Mouse (Mus musculus) midbrain, postnatal 0 days (tissue): ENCODE measurements around the gene Phlpp1. TPM values are rescaled to one million over a fixed set of nuclear protein-coding genes. Genes with fewer than 3 reads are reported as not detected.

Source experiments
- ATAC-seq: fragments of 200-750 bp; cut with Nextera tagmentation; 2 replicates; pipeline ENCODE4 v1.8.0; 2017; ENCODE audit warnings: moderate number of reproducible peaks, mild to moderate bottlenecking, moderate TSS enrichment, moderate library complexity; ENCODE audit not compliant: low FRiP score
- DNase-seq: peaks from one replicate; pipeline ENCODE4 v3.0.0-alpha.2; 2015; ENCODE audit warnings: low spot score
- H3K27ac ChIP-seq: fragments of 300-500 bp; sonication (generic); 2 replicates; pipeline ENCODE4 v1.5.1; 2014; ENCODE audit warnings: low read depth, mild to moderate bottlenecking, low read length, mixed read lengths
- H3K27me3 ChIP-seq: fragments of 300-500 bp; sonication (generic); 2 replicates; pipeline ENCODE4 v1.6.1; 2014; ENCODE audit warnings: low read length, control low read depth, mixed read lengths; ENCODE audit not compliant: insufficient read depth
- H3K36me3 ChIP-seq: fragments of 300-500 bp; sonication (generic); 2 replicates; pipeline ENCODE4 v1.6.1; 2014; ENCODE audit warnings: low read length, control low read depth, mixed read lengths; ENCODE audit not compliant: insufficient read depth
- H3K4me1 ChIP-seq: fragments of 300-500 bp; sonication (generic); 2 replicates; pipeline ENCODE4 v1.6.1; 2014; ENCODE audit warnings: mild to moderate bottlenecking, control low read depth, antibody characterized with exemption, low read length, mixed read lengths; ENCODE audit not compliant: insufficient read depth
- H3K4me2 ChIP-seq: fragments of 300-500 bp; sonication (generic); 2 replicates; pipeline ENCODE4 v1.6.1; 2014; ENCODE audit warnings: low read depth, mild to moderate bottlenecking, low read length, mixed read lengths; ENCODE audit not compliant: poor library complexity, severe bottlenecking
- H3K4me3 ChIP-seq: fragments of 300-500 bp; sonication (generic); 2 replicates; pipeline ENCODE4 v1.5.1; 2014; ENCODE audit warnings: low read depth, mild to moderate bottlenecking, low read length, moderate library complexity
- H3K9ac ChIP-seq: fragments of 300-500 bp; sonication (generic); replicated peaks from 2 replicates; pipeline ENCODE4 v1.6.1; 2014; ENCODE audit warnings: mild to moderate bottlenecking, low read length, moderate library complexity, mixed read lengths; ENCODE audit not compliant: poor library complexity, severe bottlenecking
- H3K9me3 ChIP-seq: fragments of 300-500 bp; sonication (generic); 2 replicates; pipeline ENCODE4 v1.6.1; 2016; ENCODE audit warnings: low read length, control low read depth
- CTCF ChIP-seq: IDR thresholded peaks from 2 replicates; pipeline ENCODE4 v1.5.1; 2016; ENCODE audit warnings: antibody characterized with exemption, mild to moderate bottlenecking
- WGBS: fragments of 180-500 bp; shearing (Covaris S2); extraction: QIAGEN DNeasy Blood & Tissue Kit; methylation state at CpG from one replicate; pipeline ENCODE4 v1.1.7; 2014; 5-methylcytosine and 5-hydroxymethylcytosine counted together
- polyA plus RNA-seq: library from polyadenylated mRNA; unstranded; fragments of >200 nt; fragmentation: Nextera tagmentation; extraction: Ambion mirVana; gene quantifications from 2 replicates; pipeline ENCODE4 v1.2.1, GENCODE M21; 2015
- total RNA-seq: library from RNA; depleted of rRNA; stranded (reverse); fragments of >200 nt; gene quantifications from 2 replicates; pipeline ENCODE4 v1.2.3, GENCODE M21; 2014

Gene Phlpp1
- total and polyA plus RNA-seq, 2 experiments from 2014 or later, result 5.3 to 34.0 TPM

- H3K4me1 ChIP-seq, result no peaks in the 10 kb centered on the region
- H3K4me3 ChIP-seq, result no peak overlapping the region
- no peaks in the 10 kb centered on the region for H3K36me3 ChIP-seq
- WGBS, result 86% methylated on average over 4 of the region's 4 CpGs
- DNase-seq (no peak), ATAC-seq (no peak)
- H3K27ac ChIP-seq, result no peak overlapping the region
- no peak overlapping the region for H3K9ac ChIP-seq
- TF ChIP-seq CTCF, result no peak
- H3K4me2 ChIP-seq, result no peak overlapping the region
- no peaks in the 10 kb centered on the region for H3K27me3 ChIP-seq
- H3K9me3 ChIP-seq, result no peaks in the 10 kb centered on the region
These were observed 10.6 kb upstream of the Phlpp1 start for GRCm38 (mm10) chr1:106160916-106161315.

DNA sequence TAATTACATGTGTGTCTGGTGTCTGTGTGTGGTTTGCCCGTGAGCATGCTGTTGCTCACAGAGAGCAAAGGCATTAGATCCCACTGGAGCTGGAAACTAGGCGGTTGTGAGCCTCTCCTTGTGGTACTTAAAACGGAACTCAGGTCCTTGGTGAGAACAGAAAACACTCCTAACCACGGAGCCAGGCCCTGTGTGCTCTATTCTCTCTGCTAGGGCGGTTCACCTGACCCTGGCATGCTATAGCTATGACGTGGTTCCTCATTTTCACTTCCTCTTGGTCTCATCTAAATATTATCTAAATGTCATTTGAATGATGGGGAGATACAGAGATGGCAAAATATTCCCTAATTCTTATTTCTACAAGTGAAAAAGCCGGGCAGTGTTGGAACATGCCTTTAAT lies 9.0 kb upstream of the Phlpp1 start:
- Histone ChIP-seq H3K27me3 (no peaks in the 10 kb centered on the region), H3K9me3 (no peaks in the 10 kb centered on the region), H3K4me3 (no peak overlapping the region), H3K27ac (no peak overlapping the region), H3K36me3 (no peaks in the 10 kb centered on the region), H3K9ac (no peak overlapping the region), H3K4me1 (no peaks in the 10 kb centered on the region), H3K4me2 (no peak overlapping the region)
- DNase-seq (no peak), ATAC-seq (no peak)
- WGBS, result 78% methylated on average over 7 of the region's 7 CpGs
- no peak for TF ChIP-seq CTCF

DNA sequence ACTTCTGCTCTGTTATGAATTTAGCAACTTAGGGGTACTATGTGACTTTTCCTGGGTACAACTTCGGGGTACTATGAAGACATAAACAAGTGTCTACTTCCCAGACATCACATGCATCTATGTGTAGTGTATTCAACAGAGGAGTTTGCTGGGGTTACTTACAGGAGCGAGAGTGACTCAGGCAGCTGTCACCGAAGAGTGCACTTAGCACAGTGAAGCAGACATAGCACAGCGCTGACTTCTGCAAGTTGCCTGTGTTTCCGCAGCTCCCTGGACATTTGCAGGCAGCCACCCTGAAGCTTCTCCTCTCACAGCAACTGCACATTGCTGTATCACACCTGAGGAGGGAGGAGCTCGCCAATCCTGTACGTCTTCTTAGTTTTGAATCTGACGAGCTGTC lies 8.2 kb upstream of the Phlpp1 start:
- ATAC-seq (no peak), DNase-seq (no peak)
- Histone ChIP-seq H3K4me3 (no peak overlapping the region), H3K4me1 (no peaks in the 10 kb centered on the region), H3K36me3 (no peaks in the 10 kb centered on the region), H3K27ac (no peak overlapping the region), H3K9ac (no peak overlapping the region), H3K27me3 (no peaks in the 10 kb centered on the region), H3K4me2 (no peak overlapping the region), H3K9me3 (no peaks in the 10 kb centered on the region)
- WGBS, result 91% methylated on average over 8 of the region's 8 CpGs
- TF ChIP-seq CTCF, result no peak

- Histone ChIP-seq H3K27me3 (no peaks in the 10 kb centered on the region), H3K9ac (no peak overlapping the region), H3K36me3 (no peaks in the 10 kb centered on the region), H3K4me1 (no peaks in the 10 kb centered on the region), H3K27ac (no peak overlapping the region), H3K9me3 (no peaks in the 10 kb centered on the region), H3K4me2 (no peak overlapping the region), H3K4me3 (no peak overlapping the region)
- no peak for TF ChIP-seq CTCF
- ATAC-seq, result no peak
- WGBS, result 79% methylated on average over 3 of the region's 3 CpGs
- DNase-seq, result no peak
These were observed 7.4 kb upstream of the Phlpp1 start for GRCm38 (mm10) chr1:106164111-106164510.

- no peak overlapping the region for H3K4me3 ChIP-seq
- 50% methylated on average over 4 of the region's 4 CpGs for WGBS
- H3K4me1 ChIP-seq, result no peaks in the 10 kb centered on the region
- H3K9ac ChIP-seq, result no peak overlapping the region
- H3K36me3 ChIP-seq, result no peaks in the 10 kb centered on the region
- H3K9me3 ChIP-seq, result no peaks in the 10 kb centered on the region
- DNase-seq (peak; percentile 57), ATAC-seq (no peak)
- no peaks in the 10 kb centered on the region for H3K27me3 ChIP-seq
- H3K4me2 ChIP-seq, result no peak overlapping the region
- H3K27ac ChIP-seq, result no peak overlapping the region
- no peak for TF ChIP-seq CTCF
These were observed 3.6 kb upstream of the Phlpp1 start for GRCm38 (mm10) chr1:106168001-106168400.

DNA sequence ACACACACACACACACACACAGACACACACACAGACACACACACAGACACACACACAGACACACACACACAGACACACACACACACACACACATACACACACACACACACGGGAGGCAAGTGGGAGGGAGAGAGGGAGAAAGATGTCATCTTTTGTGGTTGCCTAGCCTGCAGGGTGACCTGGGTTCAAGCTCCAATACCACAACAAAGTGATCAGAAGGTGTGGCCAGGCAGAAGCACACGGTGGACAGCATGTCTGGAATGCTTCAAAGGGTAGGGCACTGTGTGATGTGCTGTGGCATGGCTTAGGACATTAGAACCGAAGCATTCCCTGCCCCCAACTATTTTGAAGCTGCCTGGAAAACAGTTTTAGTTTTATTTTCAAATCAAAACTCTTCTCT lies 2.8 kb upstream of the Phlpp1 start:
- H3K4me1 ChIP-seq, result 0 out of 2 replicates have a peak, but pooled peaks cover under 1% of the 10 kb centered on the region
- H3K9ac ChIP-seq, result no peak overlapping the region
- no peak for TF ChIP-seq CTCF
- WGBS, result 67% methylated on average over 3 of the region's 3 CpGs
- H3K27me3 ChIP-seq, result no peaks in the 10 kb centered on the region
- no peaks in the 10 kb centered on the region for H3K9me3 ChIP-seq
- no peak for DNase-seq
- H3K27ac ChIP-seq, result no peak overlapping the region
- no peak for ATAC-seq
- H3K4me3 ChIP-seq, result no peak overlapping the region
- H3K36me3 ChIP-seq, result no peaks in the 10 kb centered on the region
- no peak overlapping the region for H3K4me2 ChIP-seq
